Mouse (Mus musculus) forebrain, embryonic 12.5 days (tissue): ENCODE results near the gene Etl4. TPM values are rescaled to one million over a fixed set of nuclear protein-coding genes. Genes with fewer than 3 reads are reported as not detected.

Experiments
- ATAC-seq: fragments of 200-750 bp; cut with Nextera tagmentation; 2 replicates; pipeline ENCODE4 v1.8.0; 2017; ENCODE audit warnings: moderate TSS enrichment; ENCODE audit not compliant: low FRiP score
- H3K27ac ChIP-seq: fragments of 300-500 bp; sonication (generic); 2 replicates; pipeline ENCODE4 v1.5.1; 2016; ENCODE audit warnings: mild to moderate bottlenecking
- H3K27me3 ChIP-seq: fragments of 300-500 bp; sonication (generic); 2 replicates; pipeline ENCODE4 v1.6.1; 2016; ENCODE audit warnings: mild to moderate bottlenecking
- H3K36me3 ChIP-seq: fragments of 300-500 bp; sonication (generic); replicated peaks from 2 replicates; pipeline ENCODE4 v1.6.1; 2016; ENCODE audit warnings: mild to moderate bottlenecking
- H3K4me1 ChIP-seq: fragments of 300-500 bp; sonication (generic); 2 replicates; pipeline ENCODE4 v1.6.1; 2016
- H3K4me2 ChIP-seq: fragments of 300-500 bp; sonication (generic); 2 replicates; pipeline ENCODE4 v1.6.1; 2016; ENCODE audit warnings: mild to moderate bottlenecking, moderate library complexity
- H3K4me3 ChIP-seq: fragments of 300-500 bp; sonication (generic); replicated peaks from 2 replicates; pipeline ENCODE4 v1.5.1; 2016; ENCODE audit warnings: mild to moderate bottlenecking
- H3K9ac ChIP-seq: fragments of 300-500 bp; sonication (generic); 2 replicates; pipeline ENCODE4 v1.6.1; 2016; ENCODE audit warnings: mild to moderate bottlenecking
- H3K9me3 ChIP-seq: fragments of 300-500 bp; sonication (generic); 2 replicates; pipeline ENCODE4 v1.6.1; 2016
- WGBS: fragments of 180-500 bp; shearing (Covaris S2); methylation state at CpG from one replicate; pipeline ENCODE4 v1.1.7; 2016; 5-methylcytosine and 5-hydroxymethylcytosine counted together
- polyA plus RNA-seq: library from polyadenylated mRNA; unstranded; fragments of >200 nt; fragmentation: Nextera tagmentation; extraction: Ambion mirVana; gene quantifications from 2 replicates; pipeline ENCODE4 v1.2.1, GENCODE M21; 2016

The Etl4 gene
- polyA plus RNA-seq, 1 experiment from 2014 or later: 30.3 TPM

GRCm38 (mm10) chr2:20519447-20520098 is 610.0 kb downstream of the Etl4 start:
- no peaks in the 10 kb centered on the region for H3K36me3 ChIP-seq
- peak overlapping the region; percentile 90 for H3K4me2 ChIP-seq
- no peaks in the 10 kb centered on the region for H3K9me3 ChIP-seq
- no peaks in the 10 kb centered on the region for H3K27me3 ChIP-seq
- under 1% methylated on average over 39 of the region's 39 CpGs for WGBS
- peak overlapping the region; percentile 71 for H3K9ac ChIP-seq
- peak; percentile 81 for ATAC-seq
- H3K27ac ChIP-seq: peak overlapping the region; percentile 67
- H3K4me1 ChIP-seq: peaks cover 20% of the 10 kb centered on the region
- H3K4me3 ChIP-seq: peak overlapping the region; percentile 53

DNA sequence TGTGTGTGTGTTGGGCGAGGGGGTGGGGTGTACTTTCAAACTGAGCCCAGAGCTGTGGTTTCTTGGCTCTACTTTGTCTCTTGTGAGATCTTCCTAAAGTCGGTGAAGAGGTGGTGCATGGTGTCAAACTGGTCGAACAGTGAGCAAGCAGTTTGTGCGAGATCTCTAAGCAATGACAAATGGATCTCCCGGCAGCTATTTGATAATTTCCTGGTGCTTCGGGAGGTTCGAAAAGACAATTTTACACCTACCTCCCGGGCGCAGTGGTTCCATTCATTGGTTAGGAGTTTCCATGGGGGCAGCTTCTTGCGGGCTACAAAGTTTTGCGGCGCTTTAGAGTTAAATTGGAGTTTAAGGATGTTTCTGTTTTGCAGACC is 610.5 kb downstream of the Etl4 start:
- peak overlapping the region; percentile 71 for H3K9ac ChIP-seq
- under 1% methylated on average over 12 of the region's 12 CpGs for WGBS
- peak overlapping the region; percentile 67 for H3K27ac ChIP-seq

GRCm38 (mm10) chr2:20520636-20521595 is 611.3 kb downstream of the Etl4 start:
- peak; percentile 45; the same call in 1 of the 2 replicates for ATAC-seq
- Histone ChIP-seq H3K4me3 (peak overlapping the region; percentile 53), H3K27me3 (no peaks in the 10 kb centered on the region), H3K36me3 (no peaks in the 10 kb centered on the region), H3K4me1 (peaks cover 20% of the 10 kb centered on the region), H3K27ac (no peak overlapping the region), H3K4me2 (peak overlapping the region; percentile 90), H3K9me3 (no peaks in the 10 kb centered on the region), H3K9ac (peak overlapping the region; percentile 71)
- WGBS: 19% methylated on average over 23 of the region's 23 CpGs

More for the DNA sequence above, 610.5 kb downstream of the Etl4 start:
- Histone ChIP-seq H3K27me3 (no peaks in the 10 kb centered on the region), H3K36me3 (no peaks in the 10 kb centered on the region), H3K4me1 (peaks cover 20% of the 10 kb centered on the region), H3K4me3 (peak overlapping the region; percentile 53), H3K9me3 (no peaks in the 10 kb centered on the region), H3K4me2 (peak overlapping the region; percentile 90)
- ATAC-seq: peak; percentile 27; the same call in 1 of the 2 replicates

DNA sequence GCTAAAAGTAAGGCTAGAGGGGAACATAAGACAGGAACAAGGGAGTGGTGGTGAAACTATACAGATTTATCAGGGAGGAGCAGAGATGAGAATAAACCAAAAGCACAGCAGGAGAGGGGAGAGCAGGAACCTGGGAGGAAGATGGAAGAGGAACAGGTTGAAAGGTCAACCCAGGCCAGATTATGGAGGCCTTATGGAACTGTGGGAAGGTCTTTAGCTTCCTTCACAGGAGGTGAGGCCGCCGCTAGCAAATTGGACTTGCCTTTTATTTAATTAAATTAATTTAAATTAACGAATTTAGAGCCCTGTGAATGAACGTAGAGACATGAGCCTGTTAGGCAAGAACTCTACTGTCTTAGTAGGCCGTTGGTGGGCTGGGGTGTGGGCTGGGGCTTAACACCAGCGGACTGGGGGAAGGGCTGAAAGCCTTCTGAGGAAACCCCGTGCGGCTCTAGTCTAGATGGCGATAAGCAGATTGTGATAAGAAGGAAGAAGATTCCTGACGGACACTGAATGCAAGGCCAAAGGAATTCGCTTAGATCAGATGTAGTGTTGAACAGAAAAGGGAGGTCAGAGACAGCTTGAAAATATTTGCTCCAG is 612.2 kb downstream of the Etl4 start:
- WGBS: 35% methylated on average over 11 of the region's 11 CpGs
- no peaks in the 10 kb centered on the region for H3K36me3 ChIP-seq
- no peaks in the 10 kb centered on the region for H3K9me3 ChIP-seq
- H3K4me2 ChIP-seq: peak overlapping the region; percentile 90
- ATAC-seq: no peak
- no peak overlapping the region for H3K9ac ChIP-seq
- H3K4me1 ChIP-seq: peaks cover 25% of the 10 kb centered on the region
- H3K4me3 ChIP-seq: peak overlapping the region; percentile 53; the same call in 1 of the 2 replicates
- no peak overlapping the region for H3K27ac ChIP-seq
- H3K27me3 ChIP-seq: no peaks in the 10 kb centered on the region

DNA sequence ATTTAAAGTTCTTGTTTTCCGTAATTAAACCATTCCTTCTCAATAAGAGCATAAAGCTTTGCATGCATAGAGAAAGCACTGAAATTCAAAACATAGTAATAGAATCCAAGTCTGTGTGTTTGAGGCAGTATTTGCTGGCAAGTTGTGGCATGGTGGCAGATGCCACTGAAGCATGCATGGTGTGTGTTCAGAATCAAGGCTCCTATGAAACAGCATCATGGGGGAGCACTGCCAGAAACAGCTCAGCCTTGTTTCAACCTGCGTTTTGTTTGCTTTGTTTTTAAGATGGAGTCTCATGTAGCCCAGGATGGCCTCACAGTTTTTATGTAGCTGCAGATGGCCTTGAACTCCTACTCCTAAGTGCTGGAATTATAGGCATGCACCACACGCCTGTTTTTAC is 614.1 kb downstream of the Etl4 start:
- Histone ChIP-seq H3K9ac (no peak overlapping the region), H3K4me1 (peaks cover 22% of the 10 kb centered on the region), H3K4me3 (no peak overlapping the region), H3K27ac (no peak overlapping the region), H3K9me3 (no peaks in the 10 kb centered on the region), H3K36me3 (no peaks in the 10 kb centered on the region), H3K4me2 (no peak overlapping the region), H3K27me3 (no peaks in the 10 kb centered on the region)
- no peak for ATAC-seq
- 84% methylated on average over 3 of the region's 3 CpGs for WGBS

- Histone ChIP-seq H3K4me3 (no peak overlapping the region), H3K27me3 (no peaks in the 10 kb centered on the region), H3K9ac (no peak overlapping the region), H3K4me2 (no peak overlapping the region), H3K27ac (0 out of 2 replicates have a peak overlapping the region, but pooled peaks have one; percentile 9), H3K9me3 (no peaks in the 10 kb centered on the region), H3K4me1 (peaks cover 12% of the 10 kb centered on the region), H3K36me3 (peaks cover 12% of the 10 kb centered on the region)
- ATAC-seq: no peak
- 22% methylated on average over 4 of the region's 4 CpGs for WGBS
Measured at GRCm38 (mm10) chr2:20525879-20526593, 616.5 kb downstream of the Etl4 start.

- no peaks in the 10 kb centered on the region for H3K27me3 ChIP-seq
- H3K27ac ChIP-seq: no peak overlapping the region
- no peak for ATAC-seq
- no peaks in the 10 kb centered on the region for H3K9me3 ChIP-seq
- no peak overlapping the region for H3K4me3 ChIP-seq
- WGBS: 94% methylated on average over 3 of the region's 3 CpGs
- H3K4me2 ChIP-seq: no peak overlapping the region
- H3K36me3 ChIP-seq: peaks cover 12% of the 10 kb centered on the region
- H3K9ac ChIP-seq: no peak overlapping the region
- H3K4me1 ChIP-seq: peaks cover 9% of the 10 kb centered on the region
Measured at GRCm38 (mm10) chr2:20526856-20527255, 617.3 kb downstream of the Etl4 start.

DNA sequence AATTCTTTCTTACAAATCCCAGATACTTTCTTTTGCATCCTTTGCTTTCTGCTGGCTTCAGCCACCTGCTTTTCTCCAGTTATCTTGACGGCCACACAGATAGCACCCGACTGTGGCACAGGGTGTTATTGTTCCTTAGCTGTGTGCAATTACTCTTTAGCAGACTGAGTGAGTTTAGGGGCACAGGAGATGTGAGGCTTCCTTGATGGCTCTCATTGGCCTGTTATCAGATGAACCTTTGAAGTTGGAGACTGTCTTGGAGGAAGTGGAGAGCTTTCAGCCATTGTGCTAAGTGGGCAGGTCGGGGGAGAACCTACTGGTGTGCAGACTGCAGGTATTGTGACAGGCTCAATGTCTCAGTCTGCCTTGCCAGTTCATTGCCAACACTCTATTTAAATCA is 623.0 kb downstream of the Etl4 start:
- no peaks in the 10 kb centered on the region for H3K9me3 ChIP-seq
- H3K4me3 ChIP-seq: no peak overlapping the region
- H3K36me3 ChIP-seq: peaks cover 12% of the 10 kb centered on the region
- H3K9ac ChIP-seq: no peak overlapping the region
- no peak overlapping the region for H3K27ac ChIP-seq
- no peaks in the 10 kb centered on the region for H3K27me3 ChIP-seq
- WGBS: 67% methylated on average over 3 of the region's 3 CpGs
- no peaks in the 10 kb centered on the region for H3K4me1 ChIP-seq
- H3K4me2 ChIP-seq: no peak overlapping the region
- ATAC-seq: no peak

- H3K9me3 ChIP-seq: no peaks in the 10 kb centered on the region
- no peaks in the 10 kb centered on the region for H3K36me3 ChIP-seq
- peaks cover 4% of the 10 kb centered on the region; the same call in 1 of the 2 replicates for H3K4me1 ChIP-seq
- H3K9ac ChIP-seq: no peak overlapping the region
- no peak overlapping the region for H3K4me2 ChIP-seq
- H3K27me3 ChIP-seq: no peaks in the 10 kb centered on the region
- 0 out of 2 replicates have a peak overlapping the region, but pooled peaks have one; percentile 19 for H3K27ac ChIP-seq
- H3K4me3 ChIP-seq: no peak overlapping the region
- ATAC-seq: no peak
- 48% methylated on average over 6 of the region's 6 CpGs for WGBS
Measured at GRCm38 (mm10) chr2:20537785-20538184, 628.2 kb downstream of the Etl4 start.

GRCm38 (mm10) chr2:20538871-20539270 is 629.3 kb downstream of the Etl4 start:
- H3K27me3 ChIP-seq: no peaks in the 10 kb centered on the region
- 93% methylated on average over 4 of the region's 4 CpGs for WGBS
- peaks cover 4% of the 10 kb centered on the region; the same call in 1 of the 2 replicates for H3K4me1 ChIP-seq
- no peak for ATAC-seq
- H3K9me3 ChIP-seq: no peaks in the 10 kb centered on the region
- H3K36me3 ChIP-seq: no peaks in the 10 kb centered on the region
- H3K27ac ChIP-seq: no peak overlapping the region
- H3K4me3 ChIP-seq: no peak overlapping the region
- no peak overlapping the region for H3K4me2 ChIP-seq
- no peak overlapping the region for H3K9ac ChIP-seq

DNA sequence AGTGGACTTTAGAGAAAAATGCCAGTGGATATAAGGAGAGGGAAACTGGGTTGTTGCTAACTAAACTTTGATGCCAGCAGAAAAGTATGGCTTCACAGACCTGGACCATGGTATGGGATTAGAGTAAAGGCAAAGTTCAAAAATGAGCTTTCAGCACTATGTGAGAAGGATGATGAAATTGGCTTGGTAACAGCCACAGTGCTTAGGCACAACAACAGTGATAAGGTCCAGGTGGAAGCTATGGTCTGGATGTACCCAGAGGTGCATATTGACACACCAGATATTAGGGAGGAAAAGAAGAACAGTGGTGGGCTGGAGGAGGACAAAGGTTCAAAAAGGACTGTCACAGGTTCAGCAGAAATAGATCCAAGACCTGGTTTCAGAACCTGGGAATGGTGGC is 631.7 kb downstream of the Etl4 start:
- no peaks in the 10 kb centered on the region for H3K36me3 ChIP-seq
- H3K27me3 ChIP-seq: no peaks in the 10 kb centered on the region
- H3K4me3 ChIP-seq: no peak overlapping the region
- no peak overlapping the region for H3K9ac ChIP-seq
- no peak overlapping the region for H3K27ac ChIP-seq
- no peak for ATAC-seq
- H3K4me2 ChIP-seq: no peak overlapping the region
- no peaks in the 10 kb centered on the region for H3K9me3 ChIP-seq
- H3K4me1 ChIP-seq: peaks cover 9% of the 10 kb centered on the region

- no peaks in the 10 kb centered on the region for H3K9me3 ChIP-seq
- ATAC-seq: no peak
- H3K4me1 ChIP-seq: peaks cover 20% of the 10 kb centered on the region
- WGBS: 89% methylated on average over 7 of the region's 7 CpGs
- H3K4me2 ChIP-seq: no peak overlapping the region
- no peak overlapping the region for H3K9ac ChIP-seq
- H3K27me3 ChIP-seq: no peaks in the 10 kb centered on the region
- H3K36me3 ChIP-seq: no peaks in the 10 kb centered on the region
- no peak overlapping the region for H3K27ac ChIP-seq
- no peak overlapping the region for H3K4me3 ChIP-seq
Measured at GRCm38 (mm10) chr2:20542286-20542685, 632.7 kb downstream of the Etl4 start.
